Mouse (Mus musculus) olfactory bulb, adult 2 months (tissue): ENCODE data around the gene Gm17651.

ENCODE experiments used
- CTCF ChIP-seq: fragments of 200-500 bp; IDR thresholded peaks from 2 replicates; pipeline ENCODE4 v1.5.1; 2012; ENCODE audit warnings: low read depth, mild to moderate bottlenecking, low read length, moderate library complexity; ENCODE audit not compliant: insufficient read depth
- POLR2A ChIP-seq: fragments of 200-500 bp; IDR thresholded peaks from 2 replicates; pipeline ENCODE4 v1.6.1; 2012; ENCODE audit warnings: mild to moderate bottlenecking, low read depth, low read length, moderate library complexity; ENCODE audit not compliant: insufficient read depth

DNA sequence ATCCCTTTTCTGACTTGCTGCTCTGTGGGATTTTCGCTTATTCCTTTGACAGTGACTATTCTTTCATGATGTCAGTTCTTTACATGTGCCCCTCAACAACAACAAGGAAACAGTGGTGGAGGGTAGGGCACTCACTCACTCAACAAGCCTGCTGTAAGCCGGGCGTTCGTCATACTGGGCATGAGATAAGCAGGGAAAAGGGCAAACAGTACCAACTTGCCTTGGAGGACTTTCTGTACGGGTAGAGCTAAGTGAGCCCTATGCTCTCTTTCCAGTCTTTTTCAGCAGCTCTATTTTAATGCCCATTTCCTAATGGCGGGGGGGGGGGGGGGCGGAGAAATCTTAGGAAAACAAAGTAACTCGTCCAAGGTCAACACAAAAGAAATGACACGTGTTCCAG is 32.5 kb downstream of the Gm17651 start:
- TF ChIP-seq CTCF (no peak), POLR2A (no peak)
